Mouse (Mus musculus): ENCODE results near the gene Scimp. TPM values are rescaled to one million over a fixed set of nuclear protein-coding genes. Genes with fewer than 3 reads are reported as not detected.

Gene Scimp
- total RNA-seq, 2 experiments from 2014 or later: 0.22 TPM; not detected in 1

- DNase-seq: peak; percentile 11
- intact Hi-C loops (cut with DNase I; ENCODE audit: low total_unique reads): loop anchor here (5.0 kb wide), 1 partner anchor 33 kb away; no protein-coding TSS in a partner anchor
Observed at GRCm38 (mm10) chr11:70815498-70816078, 3.2 kb upstream of the Scimp start.

DNA sequence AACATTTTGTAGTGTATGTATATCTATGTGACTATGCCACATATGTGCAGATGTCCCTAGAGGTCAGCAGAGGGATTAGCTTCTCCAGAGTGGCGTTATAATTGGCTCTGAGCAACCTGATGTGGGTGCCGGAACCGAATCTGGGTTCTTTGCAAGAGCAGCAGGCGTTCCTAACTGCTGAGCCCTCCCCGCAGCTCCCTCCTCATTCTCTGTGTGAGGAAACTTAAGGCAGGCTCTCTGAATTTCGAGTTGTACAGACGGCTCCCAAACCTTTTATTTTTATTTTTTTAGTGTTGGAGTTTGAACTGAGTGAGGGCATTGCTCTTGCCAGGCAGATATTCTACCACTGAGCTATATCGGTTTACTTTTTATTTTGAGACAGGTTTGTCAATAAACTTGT lies 2.7 kb upstream of the Scimp start:
- intact Hi-C loops (cut with DNase I; ENCODE audit: low total_unique reads): loop anchor here (5.0 kb wide), 1 partner anchor 33 kb away; no protein-coding TSS in a partner anchor
- DNase-seq: no peak

DNA sequence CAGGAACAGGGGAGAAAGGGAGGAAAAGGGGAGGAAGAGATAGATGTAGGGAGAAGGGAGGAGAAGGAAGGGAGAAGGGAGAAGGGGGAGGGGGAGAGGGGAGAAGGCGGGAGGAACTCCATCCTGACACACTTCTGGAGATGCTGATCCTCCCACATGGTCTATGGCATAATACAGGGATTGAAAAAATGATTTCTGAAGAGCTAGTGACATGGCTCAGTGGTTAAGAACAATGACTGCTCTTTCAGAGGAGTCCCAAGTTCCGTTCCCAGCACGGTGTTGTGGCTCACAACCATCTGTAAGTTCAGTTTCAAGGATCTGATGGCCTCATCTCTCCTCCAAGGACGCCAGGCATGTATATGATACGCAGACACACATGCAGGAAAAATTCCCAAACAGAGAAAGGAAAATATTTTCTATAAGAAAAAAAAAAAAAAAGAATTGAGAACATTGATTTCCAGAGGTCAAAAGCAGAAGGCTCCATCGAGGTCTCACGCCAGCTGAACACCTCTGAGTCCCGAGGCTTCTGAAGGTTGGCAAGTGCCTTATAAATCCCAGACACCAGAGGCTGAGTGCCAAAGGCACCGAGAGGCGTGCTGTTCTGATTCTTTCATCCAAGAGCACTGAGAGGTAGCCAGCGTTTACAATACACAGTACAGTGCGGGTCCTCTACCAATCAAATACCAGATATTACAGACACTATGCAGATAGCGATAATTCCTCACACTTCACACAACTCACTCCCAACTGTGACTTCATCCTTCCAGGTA lies 730 bp downstream of the Scimp start:
- intact Hi-C loops (cut with DNase I; ENCODE audit: low total_unique reads): no loop called here
- no peak for DNase-seq

DNA sequence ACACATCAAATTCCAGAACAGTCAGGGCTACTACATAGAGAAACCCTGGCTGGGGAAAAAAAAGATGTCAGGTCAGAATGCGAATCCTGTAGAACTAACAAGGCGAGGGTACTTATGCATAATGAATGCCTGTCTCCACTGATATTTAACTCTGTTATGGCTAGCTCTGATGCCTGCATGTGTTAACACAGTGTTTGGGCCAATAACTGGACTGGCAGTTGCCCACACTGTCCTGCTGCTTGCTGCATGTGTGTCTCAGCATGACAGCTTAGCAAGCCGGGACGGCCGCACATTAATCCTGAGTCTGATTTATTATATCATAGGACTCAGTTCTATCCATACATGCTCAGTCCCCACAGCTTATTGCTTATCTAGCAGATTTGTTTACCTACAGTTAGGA lies 1.3 kb downstream of the Scimp start:
- intact Hi-C loops (cut with DNase I; ENCODE audit: low total_unique reads): no loop called here
- no peak for DNase-seq

DNA sequence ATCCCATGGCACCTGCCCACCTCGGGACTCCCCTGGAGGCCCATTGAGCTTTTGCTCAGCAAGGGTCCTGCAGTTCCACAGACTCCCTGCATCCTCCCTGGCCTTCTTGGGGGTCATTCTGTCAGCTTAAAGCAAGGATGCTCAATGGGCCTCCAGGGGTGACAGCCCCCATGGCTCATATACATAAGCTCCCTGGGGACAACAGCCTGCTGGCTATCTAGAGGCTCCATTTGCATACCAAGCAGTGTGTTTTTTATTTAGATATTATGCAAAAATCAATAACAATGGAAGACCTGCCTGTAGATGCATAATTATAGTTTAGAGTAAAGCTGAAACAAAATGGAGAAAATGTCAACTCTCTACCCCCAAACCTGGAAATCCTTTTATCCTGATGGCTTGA lies 3.4 kb downstream of the Scimp start:
- intact Hi-C loops (cut with DNase I; ENCODE audit: low total_unique reads): no loop called here
- DNase-seq: no peak

- DNase-seq: no peak
- intact Hi-C loops (cut with DNase I; ENCODE audit: low total_unique reads): no loop called here
Observed at GRCm38 (mm10) chr11:70808101-70808500, 4.3 kb downstream of the Scimp start.

GRCm38 (mm10) chr11:70807630-70808029 lies 4.8 kb downstream of the Scimp start:
- intact Hi-C loops (cut with DNase I; ENCODE audit: low total_unique reads): no loop called here
- DNase-seq: no peak

- intact Hi-C loops (cut with DNase I; ENCODE audit: low total_unique reads): no loop called here
- DNase-seq: no peak
Observed at GRCm38 (mm10) chr11:70806697-70807096, 5.7 kb downstream of the Scimp start.

DNA sequence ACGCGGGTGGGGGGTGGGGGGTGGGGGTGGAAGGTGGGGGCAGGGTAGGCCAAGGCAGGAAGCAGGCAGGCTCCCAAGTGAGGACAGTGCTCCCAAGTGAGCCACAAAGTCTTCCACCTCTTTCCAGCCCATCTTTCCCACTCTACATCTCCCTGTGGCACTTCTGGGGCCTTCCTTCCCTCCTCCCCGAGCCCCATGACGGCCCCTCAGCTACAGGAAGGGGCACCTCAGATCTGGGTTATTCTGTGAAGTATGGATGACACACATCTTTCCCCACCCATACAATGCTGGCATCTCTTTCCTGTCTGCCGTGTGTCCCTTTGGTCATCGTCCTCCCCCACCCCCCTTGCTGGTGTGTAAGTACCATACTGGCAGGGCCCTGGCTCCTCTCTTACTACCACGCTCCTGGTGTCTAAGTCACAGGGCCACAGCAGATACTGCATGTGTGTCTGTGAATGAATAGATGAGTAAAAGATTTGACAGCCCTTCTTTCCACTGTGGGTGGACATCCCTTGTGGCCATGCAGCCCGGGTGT lies 6.7 kb downstream of the Scimp start:
- no peak for DNase-seq
- intact Hi-C loops (cut with DNase I; ENCODE audit: low total_unique reads): no loop called here

- DNase-seq: no peak
- intact Hi-C loops (cut with DNase I; ENCODE audit: low total_unique reads): no loop called here
Observed at GRCm38 (mm10) chr11:70804395-70804794, 8.0 kb downstream of the Scimp start.

DNA sequence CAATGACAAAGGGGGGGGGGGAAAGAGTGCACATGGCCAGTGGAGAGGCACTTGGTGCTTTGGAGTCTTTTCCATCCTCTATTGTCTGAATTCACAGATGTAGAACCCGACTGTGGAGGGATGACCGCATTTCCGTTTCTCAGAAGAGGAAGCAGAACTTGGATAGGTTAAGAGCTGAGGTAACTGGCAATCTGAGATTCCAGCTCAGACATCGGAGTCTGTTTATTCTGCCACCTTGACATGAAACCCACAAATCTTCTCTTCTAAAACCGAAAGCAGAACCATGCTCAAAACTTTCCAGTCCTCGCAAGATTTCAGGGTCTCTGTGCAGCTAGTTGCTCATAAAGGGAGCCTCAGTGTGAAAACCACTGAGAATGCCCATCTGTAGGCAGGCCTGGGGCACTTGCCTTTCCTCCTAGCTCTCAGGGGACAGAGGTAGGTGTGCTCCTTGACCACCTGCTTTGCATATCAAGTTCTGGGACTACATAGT lies 8.6 kb downstream of the Scimp start:
- intact Hi-C loops (cut with DNase I; ENCODE audit: low total_unique reads): no loop called here

DNA sequence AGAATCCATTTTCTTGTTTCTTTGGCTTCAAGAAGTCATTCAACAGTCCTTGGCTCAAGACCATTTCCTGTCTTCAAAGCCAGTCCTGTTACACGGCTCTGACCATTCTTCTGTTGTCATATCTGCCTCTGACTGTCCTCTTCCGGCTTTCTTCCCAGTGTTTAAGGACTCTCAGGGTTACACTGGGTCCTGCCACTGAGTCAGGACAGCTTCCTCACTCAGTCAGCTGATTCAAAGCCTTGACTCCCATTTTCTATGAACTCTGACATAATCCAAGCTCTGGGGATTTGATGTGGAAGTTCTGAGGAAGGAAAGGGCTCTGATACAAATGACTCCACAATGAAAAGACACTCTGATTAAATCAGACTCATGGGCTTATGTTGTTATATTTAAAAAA lies 9.5 kb downstream of the Scimp start:
- intact Hi-C loops (cut with DNase I; ENCODE audit: low total_unique reads): no loop called here
- DNase-seq: no peak

More for the DNA sequence above, 8.6 kb downstream of the Scimp start:
- DNase-seq: no peak

- no peak for DNase-seq
- intact Hi-C loops (cut with DNase I; ENCODE audit: low total_unique reads): no loop called here
Observed at GRCm38 (mm10) chr11:70802208-70802864, 10.1 kb downstream of the Scimp start.

DNA sequence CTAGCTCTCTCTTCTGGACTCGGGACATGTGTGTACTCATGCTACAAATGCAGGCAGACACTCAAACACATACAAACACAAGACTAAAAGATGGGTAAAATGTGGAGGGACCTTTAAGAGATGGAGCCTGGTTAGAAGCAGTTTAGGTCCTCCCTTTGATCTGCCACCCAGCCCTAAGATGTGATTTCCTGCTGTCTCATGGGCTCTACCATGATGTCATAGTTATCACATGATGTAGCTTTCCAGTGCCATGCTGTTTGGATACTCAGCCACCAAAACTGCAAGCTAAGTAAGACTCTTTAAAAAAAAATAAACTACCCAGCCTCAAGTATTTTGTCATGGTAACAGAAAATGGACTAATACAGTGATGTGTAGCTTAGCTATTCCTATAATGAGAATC lies 20.0 kb downstream of the Scimp start:
- DNase-seq: no peak
- intact Hi-C loops (cut with DNase I; ENCODE audit: low total_unique reads): no loop called here

DNA sequence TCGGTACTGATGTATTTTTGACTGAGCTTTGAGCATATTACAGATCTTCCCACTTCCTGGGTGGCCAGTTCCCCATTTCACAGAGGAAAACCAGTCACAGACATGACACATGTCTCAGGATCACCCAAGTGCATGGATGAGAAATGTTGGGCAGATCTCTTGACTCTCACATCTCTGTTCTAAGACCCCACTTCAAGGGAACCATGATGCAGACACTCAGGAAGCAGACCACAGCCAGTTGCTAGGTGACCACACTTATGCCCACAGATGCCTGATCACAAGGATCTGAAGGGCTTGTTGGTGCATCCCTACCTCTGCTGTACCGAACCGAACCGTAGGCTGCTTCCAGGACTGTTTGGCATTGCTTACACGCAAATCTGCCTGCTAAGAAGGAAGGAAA lies 20.7 kb downstream of the Scimp start:
- no peak for DNase-seq
- intact Hi-C loops (cut with DNase I; ENCODE audit: low total_unique reads): no loop called here

- no peak for DNase-seq
- intact Hi-C loops (cut with DNase I; ENCODE audit: low total_unique reads): no loop called here
Observed at GRCm38 (mm10) chr11:70790874-70791551, 21.4 kb downstream of the Scimp start.

DNA sequence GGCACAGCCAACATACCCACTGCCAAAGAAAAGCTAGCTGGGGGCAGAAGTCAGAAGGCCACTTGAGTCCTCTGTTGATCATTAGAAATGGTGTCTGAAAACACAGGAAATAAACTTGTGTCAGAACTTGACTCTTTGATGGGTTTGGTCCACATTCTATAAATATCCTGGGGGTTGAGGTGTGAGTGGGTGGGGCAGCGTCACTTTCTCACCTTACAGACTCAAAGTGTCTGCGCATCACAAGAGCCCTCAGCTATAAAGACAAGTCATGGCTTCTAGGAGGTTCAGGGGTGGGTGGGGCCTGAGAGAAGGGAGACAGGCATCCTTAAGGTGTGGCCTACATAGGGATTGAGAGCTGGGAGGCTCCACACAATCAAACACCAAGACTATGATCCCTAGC lies 22.0 kb downstream of the Scimp start:
- no peak for DNase-seq
- intact Hi-C loops (cut with DNase I; ENCODE audit: low total_unique reads): no loop called here

GRCm38 (mm10) chr11:70788972-70789655 lies 23.3 kb downstream of the Scimp start:
- no peak for DNase-seq
- intact Hi-C loops (cut with DNase I; ENCODE audit: low total_unique reads): no loop called here

- DNase-seq: no peak
- intact Hi-C loops (cut with DNase I; ENCODE audit: low total_unique reads): no loop called here
Observed at GRCm38 (mm10) chr11:70787052-70787451, 25.3 kb downstream of the Scimp start.

Measured in gastrocnemius, postnatal 14 days (tissue).